Mouse (Mus musculus) small intestine, adult 2 months (tissue): ENCODE data around the gene Btg3. TPM values are rescaled to one million over a fixed set of nuclear protein-coding genes. Genes with fewer than 3 reads are reported as not detected.

Experiments
- H3K27ac ChIP-seq: fragments of 200-500 bp; 2 replicates; pipeline ENCODE4 v1.5.1; 2012; ENCODE audit warnings: low read depth, low read length, control low read depth, inconsistent platforms; ENCODE audit not compliant: insufficient read depth
- H3K27me3 ChIP-seq: fragments of 200-500 bp; 2 replicates; pipeline ENCODE4 v1.6.1; 2012; ENCODE audit warnings: mild to moderate bottlenecking, moderate library complexity, low read length, inconsistent platforms; ENCODE audit not compliant: control insufficient read depth, insufficient read depth
- H3K36me3 ChIP-seq: fragments of 200-500 bp; 2 replicates; pipeline ENCODE4 v1.6.1; 2012; ENCODE audit warnings: mild to moderate bottlenecking, low read length, control low read depth, inconsistent platforms; ENCODE audit not compliant: control insufficient read depth, insufficient read depth
- H3K4me1 ChIP-seq: fragments of 200-500 bp; 2 replicates; pipeline ENCODE4 v1.6.1; 2012; ENCODE audit warnings: low read length, inconsistent platforms, mixed read lengths; ENCODE audit not compliant: control insufficient read depth, insufficient read depth, insufficient read length
- H3K4me3 ChIP-seq: fragments of 200-500 bp; 2 replicates; pipeline ENCODE4 v1.5.1; 2012; ENCODE audit warnings: low read depth, mild to moderate bottlenecking, control low read depth, inconsistent platforms, low read length, moderate library complexity
- CTCF ChIP-seq: fragments of 200-500 bp; IDR thresholded peaks from 2 replicates; pipeline ENCODE4 v1.5.1; 2012; ENCODE audit warnings: low read depth, mild to moderate bottlenecking, control low read depth, inconsistent platforms, low read length, moderate library complexity, mixed read lengths; ENCODE audit not compliant: insufficient replicate concordance, insufficient read length; ENCODE audit errors: extremely low read depth
- POLR2A ChIP-seq: fragments of 200-500 bp; IDR thresholded peaks from 2 replicates; pipeline ENCODE4 v1.6.1; 2012; ENCODE audit warnings: low read depth, mild to moderate bottlenecking, control low read depth, inconsistent platforms, low read length, moderate library complexity
- WGBS: fragments of 180-500 bp; shearing (Covaris S2); methylation state at CpG from one replicate; pipeline ENCODE4 v1.1.7; 2018; 5-methylcytosine and 5-hydroxymethylcytosine counted together
- polyA plus RNA-seq: library from polyadenylated mRNA; depleted of rRNA; stranded (reverse); fragments of >200 nt; gene quantifications from 2 replicates; pipeline ENCODE4 v1.2.3, GENCODE M21; 2012; rRNA removed

The Btg3 gene
- 0.39 and 0.72 TPM in 2 replicates for polyA plus RNA-seq

GRCm38 (mm10) chr16:78376745-78377570 is at the start of gene Btg3:
TSS of gene Btg3 (minus strand) at chr16:78377192.
- TF ChIP-seq POLR2A (no peak), CTCF (no peak)
- Histone ChIP-seq H3K4me3 (peak within 1 kb of the TSS; percentile 86), H3K4me1 (peaks cover 5% of the 10 kb centered on the region; the same call in 1 of the 2 replicates), H3K27me3 (no peaks in the 10 kb centered on the region), H3K27ac (no peak within 1 kb of the TSS), H3K36me3 (no peaks in the 10 kb centered on the region)
- WGBS, result 6% methylated on average over 57 of the region's 57 CpGs

DNA sequence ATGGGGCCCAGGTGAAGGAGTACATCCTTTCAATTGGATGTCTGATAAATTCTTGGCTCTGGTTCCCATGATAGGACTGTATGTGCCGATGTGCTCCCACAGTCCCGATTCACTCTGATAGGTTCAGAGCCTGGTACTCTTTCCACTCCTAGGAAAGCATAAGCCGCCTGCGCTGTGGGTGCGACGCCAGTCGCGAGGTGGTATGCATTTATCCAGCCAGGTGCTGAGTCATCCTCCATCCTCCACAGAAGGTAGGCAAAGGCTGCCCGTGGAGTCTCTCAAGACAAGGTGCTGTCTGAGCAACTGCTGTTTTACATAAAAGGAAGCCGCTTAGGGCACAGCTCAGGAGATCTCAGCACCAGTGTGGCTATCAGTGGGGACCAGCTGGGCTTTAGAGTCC is 40.7 kb upstream of the Btg3 start:
- H3K27me3 ChIP-seq, result no peaks in the 10 kb centered on the region
- no peak overlapping the region for H3K4me3 ChIP-seq
- 61% methylated on average over 10 of the region's 10 CpGs for WGBS
- H3K27ac ChIP-seq, result no peak overlapping the region
- no peaks in the 10 kb centered on the region for H3K36me3 ChIP-seq
- no peaks in the 10 kb centered on the region for H3K4me1 ChIP-seq
- TF ChIP-seq POLR2A (no peak), CTCF (no peak)

GRCm38 (mm10) chr16:78416500-78416899 is 39.5 kb upstream of the Btg3 start:
- TF ChIP-seq CTCF (no peak), POLR2A (no peak)
- Histone ChIP-seq H3K27me3 (no peaks in the 10 kb centered on the region), H3K4me1 (no peaks in the 10 kb centered on the region), H3K27ac (no peak overlapping the region), H3K36me3 (no peaks in the 10 kb centered on the region), H3K4me3 (no peak overlapping the region)
- 19% methylated on average over 3 of the region's 3 CpGs for WGBS

- Histone ChIP-seq H3K27ac (no peak overlapping the region), H3K4me3 (no peak overlapping the region), H3K27me3 (no peaks in the 10 kb centered on the region), H3K4me1 (no peaks in the 10 kb centered on the region), H3K36me3 (no peaks in the 10 kb centered on the region)
- no peak for TF ChIP-seq POLR2A
- no peak for TF ChIP-seq CTCF
- 82% methylated on average over 10 of the region's 10 CpGs for WGBS
Observed at GRCm38 (mm10) chr16:78409991-78410390, 33.0 kb upstream of the Btg3 start.

DNA sequence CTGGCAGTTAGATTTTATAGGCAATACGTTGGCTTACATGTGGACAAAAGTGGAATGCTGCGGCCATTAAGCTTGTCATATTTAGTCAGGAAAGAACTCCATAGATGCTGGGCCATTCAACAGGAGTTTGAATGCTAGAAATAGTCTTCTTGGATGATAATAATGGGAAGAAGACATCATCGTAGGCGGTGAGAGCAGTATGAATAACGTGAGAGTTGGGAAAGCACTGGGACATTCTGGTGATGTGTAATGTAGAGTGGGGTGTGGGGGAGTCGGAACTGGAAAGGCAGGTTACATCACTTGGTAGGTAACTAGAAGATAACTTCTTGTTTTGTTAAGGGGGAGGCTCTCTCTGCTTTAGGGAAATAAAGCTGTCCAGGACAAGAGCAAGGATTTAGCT is 30.9 kb upstream of the Btg3 start:
- no peaks in the 10 kb centered on the region for H3K27me3 ChIP-seq
- no peak for TF ChIP-seq POLR2A
- TF ChIP-seq CTCF, result no peak
- H3K36me3 ChIP-seq, result no peaks in the 10 kb centered on the region
- no peak overlapping the region for H3K4me3 ChIP-seq
- no peak overlapping the region for H3K27ac ChIP-seq
- H3K4me1 ChIP-seq, result no peaks in the 10 kb centered on the region
- 88% methylated on average over 6 of the region's 6 CpGs for WGBS

DNA sequence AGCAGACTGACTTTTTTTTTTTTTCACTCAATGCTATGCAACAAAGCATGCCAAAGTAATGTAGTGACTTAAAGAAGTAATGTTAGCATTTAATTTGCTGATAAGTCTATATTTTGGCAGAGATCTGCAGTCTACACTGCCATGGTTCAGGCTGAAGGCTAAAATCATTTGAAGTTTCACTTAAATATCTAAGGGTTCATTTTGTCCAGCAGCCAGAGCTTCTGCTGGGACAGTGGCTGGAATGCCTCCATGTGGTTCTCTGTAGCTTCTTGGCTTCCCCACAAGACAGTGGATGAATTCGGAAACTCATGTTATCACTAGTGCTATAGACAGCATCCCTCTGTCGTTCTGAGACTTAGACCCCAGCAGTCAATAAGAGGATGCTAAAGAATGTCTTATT is 29.7 kb upstream of the Btg3 start:
- no peaks in the 10 kb centered on the region for H3K4me1 ChIP-seq
- 62% methylated on average over 2 of the region's 2 CpGs for WGBS
- no peaks in the 10 kb centered on the region for H3K36me3 ChIP-seq
- no peak for TF ChIP-seq POLR2A
- no peak for TF ChIP-seq CTCF
- H3K27me3 ChIP-seq, result no peaks in the 10 kb centered on the region
- no peak overlapping the region for H3K27ac ChIP-seq
- no peak overlapping the region for H3K4me3 ChIP-seq

DNA sequence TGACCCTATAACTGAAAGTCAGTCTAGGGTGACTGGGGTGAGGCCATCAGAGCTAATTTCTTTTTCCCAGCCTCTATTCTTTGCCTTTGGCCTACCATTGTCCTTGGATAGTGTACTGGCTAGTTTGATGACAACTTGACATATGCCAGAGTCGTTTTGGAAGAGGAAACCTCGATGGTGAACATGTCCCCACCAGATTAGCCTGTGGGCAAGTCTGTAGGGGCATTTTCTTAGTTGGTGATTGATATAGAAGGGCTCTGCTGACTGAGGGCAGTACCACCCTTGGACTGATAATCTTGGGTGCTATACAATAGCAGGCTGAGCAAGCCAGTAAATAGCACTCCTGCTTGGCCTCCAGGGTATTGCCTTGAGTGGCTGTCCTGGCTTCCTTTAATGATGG is 25.3 kb upstream of the Btg3 start:
- TF ChIP-seq POLR2A (no peak), CTCF (no peak)
- H3K36me3 ChIP-seq, result no peaks in the 10 kb centered on the region
- H3K4me1 ChIP-seq, result no peaks in the 10 kb centered on the region
- 26% methylated on average over 2 of the region's 2 CpGs for WGBS
- H3K27me3 ChIP-seq, result no peaks in the 10 kb centered on the region
- H3K27ac ChIP-seq, result no peak overlapping the region
- no peak overlapping the region for H3K4me3 ChIP-seq
